Mouse (Mus musculus) CD4-positive, CD25-positive, alpha-beta regulatory T cell, adult 9 weeks (primary cell): ENCODE results near the gene Morn5. TPM values are rescaled to one million over a fixed set of nuclear protein-coding genes. Genes with fewer than 3 reads are reported as not detected.

Source experiments
- polyA plus RNA-seq: library from polyadenylated mRNA; unstranded; fragments of 100-300 nt; shearing (Covaris generic); gene quantifications from one replicate; pipeline ENCODE4 v1.2.1, GENCODE M21; 2017

Morn5 gene
- not detected for polyA plus RNA-seq

GRCm38 (mm10) chr2:36048748-36049566 is at the start of gene Morn5, which contains the start of gene Ndufa8:
Morn5 (plus strand) TSS chr2:36049458.
Ndufa8 (minus strand) TSS chr2:36049406.

GRCm38 (mm10) chr2:36104956-36105741 is 55.9 kb downstream of the Morn5 start, which contains the start of gene Lhx6:
Lhx6 (minus strand) TSS chr2:36105408.

Other genes with a start within 250 kb of the Morn5 start
- gene Ttll11, start 69.5 kb upstream of the Morn5 start, polyA plus RNA-seq: not detected
- gene Ndufa8, start 52 bp upstream of the Morn5 start, polyA plus RNA-seq: 180 TPM
- not detected for gene Lhx6, start 56.0 kb downstream of the Morn5 start, polyA plus RNA-seq
- 21.7 TPM for gene Mrrf, start 86.9 kb downstream of the Morn5 start, polyA plus RNA-seq
- gene Rbm18, start 87.3 kb downstream of the Morn5 start, polyA plus RNA-seq: 72.0 TPM
- gene Ptgs1, start 181.0 kb downstream of the Morn5 start, polyA plus RNA-seq: 1.0 TPM